9 mouse cellular contexts compared by ENCODE assay signal in genomic region chr4:63019428-63019858, GRCm38 (mm10). TPM values are rescaled to one million over a fixed set of nuclear protein-coding genes. Genes with fewer than 3 reads are reported as not detected.
A peak's percentile ranks its signal among the peaks of the same experiment; 100 is the strongest.
DNase-seq lines count a peak whose midpoint lies in the region; ATAC-seq and TF ChIP-seq lines count a peak whose summit lies in the region.
"Had no signal": no experiment of that assay in that cellular context is flagged by ENCODE, and none has a peak within 500 bp of the region (broad histone marks: within the 10 kb centered on the region; RNA-seq: fewer than 3 reads in every experiment).

No protein-coding gene starts in this region.

- peak; percentile 70 for TF ChIP-seq CTCF in liver, adult 2 months (IDR thresholded peaks at IDR 0.05; ENCODE audit: low read depth, low read length)

- H3K27ac ChIP-seq in forebrain, embryonic 11.5 days (ENCODE audit: low read depth, low read length): no peak overlapping the region
- no peak overlapping the region for H3K27ac ChIP-seq in forebrain, embryonic 14.5 days (ENCODE audit: low read depth, low read length)
- no peak overlapping the region for H3K27ac ChIP-seq in liver, adult 2 months (replicated peaks; ENCODE audit: insufficient read depth, low read depth, low read length)

- peak; percentile 30; the same call in 1 of the 2 replicates for ATAC-seq in forebrain, embryonic 11.5 days (replicated peaks; ENCODE audit: low FRiP score)
- ATAC-seq in forebrain, embryonic 14.5 days: no peak
- no peak for ATAC-seq in inflammation-experienced regulatory T-cells, adult 6 months
- ATAC-seq in megakaryocyte, adult 5-6 weeks (ENCODE audit: poor library complexity, severe bottlenecking): no peak

- no peak overlapping the region for H3K4me2 ChIP-seq in forebrain, embryonic 11.5 days (ENCODE audit: low read depth, low read length, severe bottlenecking)
- H3K4me2 ChIP-seq in forebrain, embryonic 14.5 days (ENCODE audit: low read length): no peak overlapping the region

- no peak overlapping the region for H3K9ac ChIP-seq in forebrain, embryonic 11.5 days (ENCODE audit: low read length)
- no peak overlapping the region for H3K9ac ChIP-seq in forebrain, embryonic 14.5 days (ENCODE audit: low read length)
- H3K9ac ChIP-seq in liver, adult 2 months (ENCODE audit: low read depth, low read length): no peak overlapping the region

- H3K4me1 ChIP-seq in forebrain, embryonic 11.5 days (replicated peaks; ENCODE audit: control insufficient read depth, insufficient read depth, low read length): no peaks in the 10 kb centered on the region
- no peaks in the 10 kb centered on the region for H3K4me1 ChIP-seq in forebrain, embryonic 14.5 days (ENCODE audit: control insufficient read depth, insufficient read depth, low read length)
- no peaks in the 10 kb centered on the region; the same call in 1 of the 2 replicates for H3K4me1 ChIP-seq in liver, adult 2 months (ENCODE audit: control insufficient read depth, insufficient read depth, low read length)

- DNase-seq in forebrain, embryonic 11.5 days (ENCODE audit: low spot score): no peak
- DNase-seq in forebrain, embryonic 14.5 days (ENCODE audit: low spot score): no peak
- DNase-seq in 3T3-L1 (ENCODE audit: low read depth, low spot score): peak; percentile 11
- peak; percentile 35 for DNase-seq in heart, postnatal 4 days
- peak; percentile 70 for DNase-seq in liver, adult 2 months (ENCODE audit: extremely low read depth, low read depth, low spot score)
- no peak for DNase-seq in Muller cell, postnatal 12 days (ENCODE audit: inconsistent ontology term)

- 83% methylated on average over 4 of the region's 4 CpGs for WGBS in forebrain, embryonic 11.5 days
- 74% methylated on average over 4 of the region's 4 CpGs for WGBS in forebrain, embryonic 14.5 days
- WGBS in liver, adult 2 months: 32% methylated on average over 4 of the region's 4 CpGs

- H3K79me2 ChIP-seq in liver, adult 2 months (ENCODE audit: control insufficient read depth, insufficient read depth, low read length): no peaks in the 10 kb centered on the region

- H3K4me3 ChIP-seq in forebrain, embryonic 11.5 days (ENCODE audit: low read depth, low read length): no peak overlapping the region
- no peak overlapping the region for H3K4me3 ChIP-seq in forebrain, embryonic 14.5 days (ENCODE audit: low read depth, low read length)
- H3K4me3 ChIP-seq in liver, adult 2 months (ENCODE audit: insufficient read depth, low read depth, low read length): peak overlapping the region; percentile 30; the same call in 1 of the 2 replicates

- H3K36me3 ChIP-seq in forebrain, embryonic 11.5 days (ENCODE audit: control insufficient read depth, insufficient read depth, low read length): no peaks in the 10 kb centered on the region
- no peaks in the 10 kb centered on the region for H3K36me3 ChIP-seq in forebrain, embryonic 14.5 days (ENCODE audit: control insufficient read depth, insufficient read depth, low read length)
- H3K36me3 ChIP-seq in liver, adult 2 months (ENCODE audit: control insufficient read depth, insufficient read depth, low read length): no peaks in the 10 kb centered on the region

- no peaks in the 10 kb centered on the region for H3K27me3 ChIP-seq in forebrain, embryonic 11.5 days (ENCODE audit: control insufficient read depth, insufficient read depth, low read length)
- H3K27me3 ChIP-seq in forebrain, embryonic 14.5 days (replicated peaks; ENCODE audit: control insufficient read depth, insufficient read depth, low read length): no peaks in the 10 kb centered on the region
- H3K27me3 ChIP-seq in liver, adult 2 months (ENCODE audit: control insufficient read depth, insufficient read depth, low read length): no peaks in the 10 kb centered on the region

- TF ChIP-seq POLR2A in liver, adult 2 months (IDR thresholded peaks at IDR 0.05; ENCODE audit: extremely low read depth, insufficient read depth, low read length): no peak

- no peaks in the 10 kb centered on the region for H3K9me3 ChIP-seq in forebrain, embryonic 11.5 days (ENCODE audit: control insufficient read depth, low read length)
- 0 out of 2 replicates have a peak, but pooled peaks cover 2% of the 10 kb centered on the region for H3K9me3 ChIP-seq in forebrain, embryonic 14.5 days (replicated peaks; ENCODE audit: control insufficient read depth, low read length)

RNA-seq across cellular contexts. Expression of gene Zfp618, which starts 54.1 kb away (rescaled TPM):
- polyA plus RNA-seq in forebrain, embryonic 11.5 days (2014; fragmentation: Nextera tagmentation; extraction: Ambion mirVana): 27.7 and 33.5 TPM in 2 replicates
- polyA plus RNA-seq in forebrain, embryonic 14.5 days (2014; fragmentation: Nextera tagmentation; extraction: Ambion mirVana): 14.9 and 16.3 TPM in 2 replicates
- 1 to 10 TPM; 8.0 to 9.3 TPM for total RNA-seq in heart, postnatal 4 days (2021)
- 0.18 and 0.47 TPM in 2 replicates for total RNA-seq in liver, adult 2 months (2014; rRNA removed)
- polyA plus RNA-seq in liver, adult 2 months (2012; rRNA removed): 0.29 and 0.73 TPM in 2 replicates
- under 1 TPM in 2 of 3 experiments, not detected in 1; 0.05 to 0.31 TPM for polyA plus RNA-seq in inflammation-experienced regulatory T-cells, adult 6 months (2017; shearing (Covaris generic))
- 0.02 and 0.05 TPM in 2 replicates for total RNA-seq in megakaryocyte, adult 5-6 weeks (2015)
- total RNA-seq in megakaryocyte, adult 5-6 weeks (2017): not detected in 2 replicates
- total RNA-seq: neutrophil, adult 5-6 weeks had no signal

Comparison
In these comparisons a context has a peak if more than half of its experiments do, and no peak if none do; other contexts are left out.
1. DNase-seq: peak in 3T3-L1 (single experiment), heart, postnatal 4 days (single experiment) and liver, adult 2 months (single experiment); none in forebrain, embryonic 11.5 days (single experiment), forebrain, embryonic 14.5 days (single experiment) and Muller cell, postnatal 12 days (single experiment).